Mouse (Mus musculus): ENCODE data around the gene Gla.

DNA sequence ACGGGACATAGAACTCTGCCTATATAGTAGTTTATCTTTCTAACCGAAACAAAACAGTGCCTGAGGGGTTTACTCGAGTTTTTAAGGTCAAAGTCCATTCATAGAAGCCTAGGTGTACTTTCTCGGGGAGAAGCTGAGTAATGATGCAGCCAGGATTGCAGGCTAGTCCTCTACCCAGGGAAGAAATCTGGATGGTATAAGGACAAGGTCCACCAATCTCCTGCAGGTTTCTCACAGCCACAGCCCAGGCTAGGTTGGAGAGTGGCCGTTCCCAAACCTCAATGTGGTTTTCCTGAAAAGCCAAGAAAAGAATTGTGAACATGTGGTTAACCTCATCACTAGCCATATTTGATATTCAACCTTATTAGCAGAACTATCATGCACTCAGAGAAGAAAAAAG, 11.1 kb downstream of the Gla start:
- TF ChIP-seq CHD2 (IDR thresholded peaks at IDR 0.05; ENCODE audit: low read depth, low read length) (no peak), MAFK (IDR thresholded peaks at IDR 0.05; ENCODE audit: insufficient read depth, low read depth, low read length) (no peak), ZC3H11A (IDR thresholded peaks at IDR 0.05; ENCODE audit: borderline replicate concordance, low read depth, low read length) (no peak), HCFC1 (IDR thresholded peaks at IDR 0.05; ENCODE audit: borderline replicate concordance, insufficient read depth, low read length) (no peak)

All from ES-E14 (cell line).